Mouse (Mus musculus) embryonic facial prominence, embryonic 12.5 days (tissue): ENCODE measurements around the gene Gpr176. TPM values are rescaled to one million over a fixed set of nuclear protein-coding genes. Genes with fewer than 3 reads are reported as not detected.

ENCODE experiments used
- microRNA-seq: library from miRNA; unstranded; fragments of <30 nt; microRNA quantifications from one replicate; pipeline ENCODE4, GENCODE M21; 2017
- polyA plus RNA-seq: library from polyadenylated mRNA; unstranded; fragments of >200 nt; fragmentation: Nextera tagmentation; extraction: Ambion mirVana; gene quantifications from 2 replicates; pipeline ENCODE4 v1.2.1, GENCODE M21; 2016

Gpr176 gene
- polyA plus RNA-seq, 1 experiment from 2014 or later, result 0.41 TPM

Small RNA genes lying within 50 kb of the gene (microRNA-seq; reads per million reads assigned to microRNA genes)
- not detected for gene Gm22800

Other genes with a start within 250 kb of the Gpr176 start
- gene Fsip1, start 116.5 kb downstream of the Gpr176 start, polyA plus RNA-seq, result 1.3 and 1.9 TPM in 2 replicates
- gene Eif2ak4, start 15.2 kb upstream of the Gpr176 start, polyA plus RNA-seq, result 14.3 and 15.7 TPM in 2 replicates
- gene Srp14, start 106.3 kb upstream of the Gpr176 start, polyA plus RNA-seq, result 239 and 256 TPM in 2 replicates
- gene Bmf, start 176.3 kb upstream of the Gpr176 start, polyA plus RNA-seq, result 6.6 and 7.1 TPM in 2 replicates
- gene Bub1b, start 224.8 kb upstream of the Gpr176 start, polyA plus RNA-seq, result 99.8 and 106 TPM in 2 replicates